Mouse (Mus musculus) retina, embryonic 14.5 days (tissue): Measurements from ENCODE around the gene Bicc1.
"Not testable (repeated sequence)": the region's sequence is repeated elsewhere in the genome, so short reads cannot be mapped to it uniquely, and the experiment has no call there.

ENCODE experiments used
- DNase-seq: peaks from one replicate; pipeline ENCODE4 v3.0.0-alpha.2; 2015; ENCODE audit warnings: low spot score

Gene Bicc1

GRCm38 (mm10) chr10:70948276-70948675 lies 211.2 kb downstream of the Bicc1 start:
- no peak for DNase-seq

- DNase-seq, result not testable (repeated sequence)
Observed at GRCm38 (mm10) chr10:70946121-70946520, 213.4 kb downstream of the Bicc1 start.

DNA sequence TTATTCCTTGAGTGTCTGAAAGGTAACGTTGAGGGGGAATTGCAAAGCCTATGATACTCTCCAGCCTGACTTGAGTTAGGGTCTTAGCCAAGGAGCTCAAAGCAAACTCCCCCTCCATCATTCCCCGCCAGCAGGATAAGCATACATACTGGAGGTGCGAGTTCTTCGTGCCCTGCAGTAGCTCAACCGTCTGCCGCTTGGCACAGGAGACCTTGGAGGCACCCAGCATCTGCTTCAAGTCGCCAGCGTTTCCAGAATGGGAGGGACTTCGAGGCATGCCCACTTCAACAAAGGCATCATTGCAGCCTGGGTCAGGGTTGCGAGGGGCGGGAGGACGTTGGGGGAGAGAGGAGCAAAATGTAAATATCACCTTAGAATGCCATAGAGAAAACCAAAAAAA lies 214.4 kb downstream of the Bicc1 start:
- no peak for DNase-seq

DNA sequence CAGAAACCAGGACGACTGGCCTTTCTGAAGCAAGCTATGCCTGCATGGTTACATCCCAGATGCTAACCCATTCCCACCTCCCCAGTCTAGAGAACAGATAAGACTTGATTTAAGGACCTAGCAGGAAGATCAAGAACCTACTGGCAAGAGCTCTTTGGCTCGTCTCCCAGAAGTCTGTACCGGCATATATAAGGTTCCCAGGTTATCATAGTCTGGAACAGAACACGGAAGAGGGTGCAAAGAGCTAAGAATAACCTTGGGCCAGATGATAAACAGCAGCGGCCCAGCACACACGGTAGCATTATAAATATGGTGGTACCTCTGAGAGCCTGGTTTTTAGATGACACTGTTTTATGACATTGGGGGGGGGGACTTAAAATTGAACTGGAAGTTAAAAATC lies 217.9 kb downstream of the Bicc1 start:
- no peak for DNase-seq

DNA sequence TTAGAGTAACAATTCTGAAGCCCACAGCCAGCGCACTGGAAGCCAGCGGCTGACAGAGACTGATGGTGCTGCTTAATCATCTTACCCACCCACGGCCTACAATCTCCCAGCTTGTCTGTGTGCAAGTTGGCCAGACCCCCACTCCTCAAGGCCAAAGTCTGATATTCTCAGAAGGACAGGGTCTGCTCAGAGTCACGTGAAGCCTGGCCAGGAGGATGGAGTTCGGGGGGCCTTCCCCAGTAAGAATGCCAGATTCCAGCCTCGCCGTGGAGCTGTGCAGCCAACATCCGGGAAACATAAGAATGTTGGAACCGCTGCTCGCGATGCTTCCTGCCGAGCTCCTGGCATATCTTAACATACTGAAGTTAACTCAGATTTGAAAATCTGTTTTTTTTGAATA lies 219.7 kb downstream of the Bicc1 start:
- DNase-seq, result no peak

- no peak for DNase-seq
Observed at GRCm38 (mm10) chr10:70937450-70937849, 222.1 kb downstream of the Bicc1 start.

- DNase-seq, result no peak
Observed at GRCm38 (mm10) chr10:70936008-70936407, 223.5 kb downstream of the Bicc1 start.

DNA sequence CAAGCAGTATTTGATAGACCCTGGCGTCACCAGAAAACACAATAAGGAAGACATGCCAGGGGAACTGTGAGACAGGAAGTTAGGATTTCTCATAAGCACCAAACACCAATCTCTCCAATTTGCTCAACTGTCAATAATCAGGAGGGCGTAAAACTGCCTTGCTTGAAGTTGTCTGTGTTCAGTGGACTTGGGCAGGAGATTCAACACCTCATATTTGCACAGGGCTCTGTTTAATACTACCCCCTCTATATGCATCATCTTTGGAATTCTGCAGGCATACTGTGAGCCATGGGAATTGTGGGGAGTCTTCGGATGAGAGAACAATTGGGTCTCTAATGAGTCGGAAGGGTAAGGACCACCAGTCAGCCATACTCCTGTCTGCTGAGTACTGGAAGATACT lies 233.4 kb downstream of the Bicc1 start:
- peak; percentile 50 for DNase-seq

- DNase-seq, result no peak
Observed at GRCm38 (mm10) chr10:70924348-70924747, 235.2 kb downstream of the Bicc1 start.

GRCm38 (mm10) chr10:70923936-70924335 lies 235.6 kb downstream of the Bicc1 start:
- no peak for DNase-seq

- DNase-seq, result no peak
Observed at GRCm38 (mm10) chr10:70921481-70921880, 238.0 kb downstream of the Bicc1 start.

GRCm38 (mm10) chr10:70919851-70920250 lies 239.6 kb downstream of the Bicc1 start:
- DNase-seq, result no peak

GRCm38 (mm10) chr10:70919031-70919663 lies 240.4 kb downstream of the Bicc1 start:
- DNase-seq, result no peak

GRCm38 (mm10) chr10:70916697-70917096 lies 242.8 kb downstream of the Bicc1 start:
- DNase-seq, result no peak

- DNase-seq, result no peak
Observed at GRCm38 (mm10) chr10:70915096-70915495, 244.4 kb downstream of the Bicc1 start.

DNA sequence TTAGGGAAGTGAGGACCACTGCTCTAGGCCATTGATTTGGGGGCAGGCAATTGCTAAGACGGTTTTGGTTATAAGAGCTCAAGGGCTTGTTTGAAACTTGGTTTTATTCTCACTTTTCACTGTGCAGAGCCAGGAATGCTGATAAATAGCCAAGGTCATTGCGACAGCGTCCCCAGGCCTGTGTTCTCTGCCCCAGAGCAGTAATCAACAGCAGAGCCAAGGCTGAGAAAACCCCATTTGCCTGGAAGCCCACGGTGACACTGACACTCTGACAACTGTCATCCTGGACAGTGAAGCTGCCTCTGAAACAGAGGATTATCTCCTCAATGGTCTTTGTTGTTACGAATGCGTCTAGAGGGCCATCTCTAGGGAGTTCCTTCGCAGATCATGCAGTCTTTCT lies 255.6 kb downstream of the Bicc1 start:
- DNase-seq, result no peak

DNA sequence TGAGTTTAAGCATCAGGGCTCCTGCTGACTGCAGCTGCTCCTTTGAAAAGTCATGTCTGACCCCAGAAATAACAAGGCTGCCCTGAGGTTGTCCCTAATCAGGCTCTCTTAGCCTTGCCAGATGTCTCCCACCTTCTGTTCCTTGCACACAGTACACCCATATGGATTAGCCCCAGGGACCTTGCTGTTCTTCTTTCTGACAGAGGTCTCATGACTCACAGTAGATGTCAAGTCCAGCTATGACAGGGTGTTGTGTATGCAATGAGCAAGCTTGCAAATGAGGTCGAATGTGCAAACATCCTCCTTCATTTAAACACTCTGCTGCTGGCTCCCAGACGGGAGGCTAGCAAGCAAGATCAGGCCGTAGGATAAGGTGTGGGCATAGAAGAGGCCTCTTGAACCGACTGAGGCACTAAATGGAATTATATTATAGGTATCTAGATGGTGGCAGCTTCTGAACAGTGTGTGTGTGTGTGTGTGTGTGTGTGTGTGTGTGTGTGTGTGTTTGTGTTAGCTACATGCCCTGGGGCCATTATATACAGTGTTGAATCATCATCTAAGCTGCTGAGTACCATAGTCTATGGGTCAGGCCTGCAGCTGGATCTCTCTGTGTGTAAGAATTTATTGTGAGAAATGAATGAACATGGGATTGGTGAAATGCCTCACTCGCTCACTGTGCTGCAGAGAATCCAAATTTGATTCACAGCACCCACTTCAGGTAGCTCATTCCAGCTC lies 256.6 kb downstream of the Bicc1 start:
- no peak for DNase-seq

DNA sequence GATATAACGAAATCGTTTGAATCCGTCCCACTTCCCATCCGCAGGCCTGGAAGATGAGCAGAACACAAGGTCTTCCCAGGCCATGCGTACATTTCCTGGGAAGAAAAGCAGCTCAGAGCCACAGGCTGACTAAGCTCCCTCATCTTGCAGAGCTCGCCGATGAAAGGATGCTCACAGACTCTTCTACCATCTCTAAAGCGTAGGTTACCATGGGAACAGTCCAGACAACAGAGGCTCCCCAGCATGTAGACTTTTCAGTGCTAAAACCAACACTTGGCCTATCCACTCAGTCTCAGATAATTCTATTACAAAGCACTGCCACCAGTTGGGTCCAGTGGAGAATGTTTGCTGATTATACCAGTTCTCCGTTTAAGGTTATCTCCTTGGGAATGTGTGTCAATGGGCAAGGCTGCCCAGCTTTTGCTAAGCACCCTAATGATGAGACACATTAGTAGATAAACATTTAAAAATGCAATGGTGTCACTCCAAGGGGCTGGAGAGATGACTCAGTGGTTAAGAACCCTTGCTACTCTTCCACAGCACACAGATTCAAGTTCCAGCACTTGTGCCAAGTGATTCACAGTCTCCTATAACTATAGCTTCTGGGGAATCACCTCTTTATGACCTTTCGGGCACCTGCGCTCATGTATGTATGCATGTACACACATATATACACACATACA lies 258.2 kb downstream of the Bicc1 start:
- no peak for DNase-seq

- no peak for DNase-seq
Observed at GRCm38 (mm10) chr10:70895891-70896290, 263.6 kb downstream of the Bicc1 start.

DNA sequence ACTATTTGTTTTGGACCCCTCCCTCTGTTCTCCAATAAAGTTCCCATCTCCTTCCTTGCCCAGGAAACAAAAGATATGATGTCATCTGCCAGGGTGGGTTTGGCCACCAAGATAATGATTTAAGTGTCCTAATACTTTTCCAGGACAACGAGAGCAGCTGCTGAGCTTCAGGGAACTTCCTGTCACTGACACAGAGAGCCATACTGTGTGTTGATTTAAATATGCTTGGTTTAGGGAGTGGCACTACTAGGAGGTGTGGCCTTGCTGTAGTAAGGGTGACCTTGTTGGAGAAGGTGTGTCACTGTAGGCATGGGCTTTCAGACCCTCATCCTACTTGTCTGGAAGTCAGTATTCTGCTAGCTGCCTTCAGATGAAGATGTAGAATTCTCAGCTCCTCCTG lies 281.5 kb downstream of the Bicc1 start:
- no peak for DNase-seq

GRCm38 (mm10) chr10:70877631-70878030 lies 281.9 kb downstream of the Bicc1 start:
- DNase-seq, result no peak

DNA sequence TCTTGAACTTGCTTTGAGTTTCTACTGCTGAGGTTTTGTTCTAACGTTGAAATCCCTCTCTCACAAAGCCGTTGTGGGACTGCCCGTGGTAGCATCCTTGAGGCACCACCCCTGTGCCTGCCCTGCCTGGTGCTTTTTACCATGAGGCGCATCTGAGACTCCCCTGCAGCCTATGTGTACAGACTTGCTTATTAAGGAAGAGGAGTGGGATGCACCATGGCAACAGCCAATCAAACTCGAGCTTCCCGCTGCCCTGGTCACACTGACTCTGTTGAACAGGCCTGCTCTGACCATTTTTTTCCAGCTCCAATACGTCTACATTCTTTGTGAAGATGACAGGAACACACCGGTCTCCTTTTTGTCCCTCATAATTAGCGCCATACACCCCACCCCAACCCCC lies 283.0 kb downstream of the Bicc1 start:
- no peak for DNase-seq

DNA sequence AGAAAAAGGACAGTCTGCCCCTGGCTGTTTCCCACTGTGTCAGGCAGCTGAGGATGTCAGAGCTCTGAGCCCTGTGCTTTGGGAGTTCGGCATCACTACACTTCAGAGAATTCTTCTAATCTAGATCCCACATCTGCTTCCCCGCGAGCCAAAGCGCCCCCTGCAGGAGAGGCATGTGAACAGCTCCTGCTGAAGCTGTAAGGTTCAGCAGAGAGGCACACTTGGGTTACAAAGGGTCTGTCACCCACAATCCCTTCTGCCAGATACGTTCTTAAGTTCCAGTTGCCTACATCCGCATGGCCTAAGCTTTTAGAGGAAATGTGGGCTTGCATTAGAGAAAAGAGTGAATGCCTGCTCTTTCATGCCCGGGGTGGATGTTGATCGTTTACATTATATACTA lies 283.4 kb downstream of the Bicc1 start:
- peak; percentile 27 for DNase-seq
